Mouse (Mus musculus) lung, adult 2 months (tissue): Measurements from ENCODE around the gene Fgd4.

ENCODE experiments used
- CTCF ChIP-seq: fragments of 200-500 bp; IDR thresholded peaks from 2 replicates; pipeline ENCODE4 v1.5.1; 2011; ENCODE audit warnings: mild to moderate bottlenecking, low read length, control low read depth; ENCODE audit not compliant: insufficient read depth
- POLR2A ChIP-seq: fragments of 200-500 bp; IDR thresholded peaks from 2 replicates; pipeline ENCODE4 v1.6.1; 2011; ENCODE audit warnings: low read depth, mild to moderate bottlenecking, control low read depth, low read length, borderline replicate concordance; ENCODE audit errors: extremely low read depth

GRCm38 (mm10) chr16:16484601-16485000 is 115.7 kb downstream of the Fgd4 start:
- TF ChIP-seq CTCF (no peak), POLR2A (no peak)
